ENCODE assay signal across 28 mouse cellular contexts in genomic region chr3:116357866-116358265, GRCm38 (mm10).
DNase-seq lines count a peak whose midpoint lies in the region; ATAC-seq and TF ChIP-seq lines count a peak whose summit lies in the region.
"Had no signal": no experiment of that assay in that cellular context is flagged by ENCODE, and none has a peak within 500 bp of the region (broad histone marks: within the 10 kb centered on the region; RNA-seq: fewer than 3 reads in every experiment).

No protein-coding gene starts in this region.

- no peaks in the 10 kb centered on the region for H3K36me3 ChIP-seq in lung, postnatal 0 days (ENCODE audit: insufficient read depth, low read length)
- H3K36me3 ChIP-seq: embryonic facial prominence, embryonic 15.5 days had no signal

- H3K27ac ChIP-seq in gastrocnemius, adult 2 months = peak overlapping the region; percentile 16; the same call in 1 of the 2 replicates
- no peak overlapping the region for H3K27ac ChIP-seq in lung, postnatal 0 days (ENCODE audit: low read length)
- H3K27ac ChIP-seq: embryonic facial prominence, embryonic 12.5 days; embryonic facial prominence, embryonic 15.5 days; heart, embryonic 10.5 days; heart, embryonic 13.5 days; hindbrain, embryonic 14.5 days; hindbrain, postnatal 0 days had no signal

- intact Hi-C loops in gastrocnemius, adult 2 months (cut with DNase I) = no loop called here
- intact Hi-C loops in left cerebral cortex, postnatal 36 days (cut with DNase I) = no loop called here

- TF ChIP-seq EP300 in lung, postnatal 0 days (IDR thresholded peaks at IDR 0.05) = 0 out of 2 replicates have a peak, but pooled peaks have one; percentile 5

- WGBS in lung, postnatal 0 days = 48% methylated on average over 7 of the region's 7 CpGs

- no peaks in the 10 kb centered on the region for H3K9me3 ChIP-seq in lung, postnatal 0 days (ENCODE audit: low read length)
- H3K9me3 ChIP-seq: embryonic facial prominence, embryonic 12.5 days; embryonic facial prominence, embryonic 15.5 days; G1E; heart, embryonic 10.5 days; heart, embryonic 13.5 days had no signal

- DNase-seq in gastrocnemius, adult 2 months = no peak
- no peak for DNase-seq in gastrocnemius, postnatal 25 days
- peak; percentile 74 for DNase-seq in lung, postnatal 0 days (ENCODE audit: low spot score)
- DNase-seq in lung, postnatal 14 days = no peak
- DNase-seq in lung, postnatal 25 days (ENCODE audit: low spot score) = peak; percentile 58
- DNase-seq in left cerebral cortex, postnatal 36 days (ENCODE audit: low spot score in 2 of 2) = no peak
- DNase-seq: adrenal gland, postnatal 10 days; adrenal gland, postnatal 36 days; B cell, adult 2 months; cerebellum, adult 18-20 months; cerebellum, adult 9-10 months; cerebellum, postnatal 14 days; forebrain, postnatal 0 days; gastrocnemius, postnatal 36 days; heart, adult 18-20 months; heart, postnatal 14 days; heart, postnatal 4 days had no signal

- H3K27me3 ChIP-seq in lung, postnatal 0 days (replicated peaks; ENCODE audit: insufficient read depth, low read length) = no peaks in the 10 kb centered on the region
- H3K27me3 ChIP-seq: CH12.LX; embryonic facial prominence, embryonic 12.5 days; embryonic facial prominence, embryonic 15.5 days; heart, embryonic 13.5 days; Patski had no signal

- no peak overlapping the region for H3K9ac ChIP-seq in lung, postnatal 0 days (replicated peaks; ENCODE audit: low read depth)
- H3K9ac ChIP-seq: embryonic facial prominence, embryonic 12.5 days; embryonic facial prominence, embryonic 15.5 days; forebrain, postnatal 0 days; heart, embryonic 13.5 days; hindbrain, embryonic 14.5 days had no signal

- no peaks in the 10 kb centered on the region for H3K4me1 ChIP-seq in lung, postnatal 0 days (ENCODE audit: insufficient read depth, low read depth, low read length)
- H3K4me1 ChIP-seq: embryonic facial prominence, embryonic 12.5 days; heart, embryonic 10.5 days had no signal

- H3K4me2 ChIP-seq in lung, postnatal 0 days (replicated peaks; ENCODE audit: low read depth, low read length) = no peak overlapping the region
- H3K4me2 ChIP-seq: embryonic facial prominence, embryonic 12.5 days; embryonic facial prominence, embryonic 15.5 days; heart, embryonic 13.5 days; hindbrain, embryonic 14.5 days had no signal

- ATAC-seq in lung, postnatal 0 days = peak; percentile 77
- ATAC-seq: forebrain, embryonic 14.5 days; forebrain, postnatal 0 days; hindbrain, postnatal 0 days; inflammation-experienced regulatory T-cells, adult 6 months; Patski had no signal

- TF ChIP-seq CTCF in gastrocnemius, adult 2 months (IDR thresholded peaks at IDR 0.05) = no peak
- TF ChIP-seq CTCF in lung, postnatal 0 days (IDR thresholded peaks at IDR 0.05) = no peak

- H3K4me3 ChIP-seq in gastrocnemius, adult 2 months = no peak overlapping the region
- H3K4me3 ChIP-seq in lung, postnatal 0 days (ENCODE audit: low read depth, low read length) = no peak overlapping the region
- H3K4me3 ChIP-seq: embryonic facial prominence, embryonic 12.5 days; embryonic facial prominence, embryonic 15.5 days; heart, embryonic 10.5 days; heart, embryonic 13.5 days had no signal

Comparison
In these comparisons a context has a peak if more than half of its experiments do, and no peak if none do; other contexts are left out.
1. DNase-seq: peak in lung, postnatal 0 days (single experiment) and lung, postnatal 25 days (single experiment); none in gastrocnemius, adult 2 months (single experiment), gastrocnemius, postnatal 25 days (single experiment), lung, postnatal 14 days (single experiment) and left cerebral cortex, postnatal 36 days (0 of 2).